Mouse (Mus musculus) MEL (cell line): ENCODE measurements around the gene Cnbd2.

Source experiments
- BHLHE40 ChIP-seq: IDR thresholded peaks from 2 replicates; pipeline ENCODE4 v1.6.1; 2012; ENCODE audit warnings: low read depth, mild to moderate bottlenecking, inconsistent platforms, low read length, improper control_type of control experiment, borderline replicate concordance
- CHD1 ChIP-seq: IDR thresholded peaks from 2 replicates; pipeline ENCODE4 v1.6.1; 2012; ENCODE audit warnings: low read depth, mild to moderate bottlenecking, inconsistent platforms, low read length, improper control_type of control experiment
- CTCF ChIP-seq, 3 experiments: IDR thresholded peaks in 2 of 3; conservative IDR thresholded peaks in 1 of 3; 2 replicates each; pipeline ENCODE4 v1.5.1; 2011 to 2012; ENCODE audit warnings: low read length in 3 of 3, low read depth in 2 of 3, mild to moderate bottlenecking in 2 of 3, improper control_type of control experiment in 1 of 3, inconsistent platforms in 1 of 3, mixed read lengths in 1 of 3, moderate library complexity in 1 of 3; ENCODE audit not compliant: control insufficient read depth in 1 of 3, insufficient read depth in 1 of 3, poor library complexity in 1 of 3, severe bottlenecking in 1 of 3
- EP300 ChIP-seq, 2 experiments: IDR thresholded peaks; 2 replicates each; pipeline ENCODE4 v1.6.1; 2011; ENCODE audit warnings: improper control_type of control experiment in 2 of 2, low read length in 2 of 2, low read depth in 1 of 2, mild to moderate bottlenecking in 1 of 2
- GATA1 ChIP-seq: IDR thresholded peaks from 2 replicates; pipeline ENCODE4 v1.6.1; 2011; ENCODE audit warnings: low read depth, low read length, improper control_type of control experiment
- MXI1 ChIP-seq: IDR thresholded peaks from 2 replicates; pipeline ENCODE4 v1.6.1; 2011; ENCODE audit warnings: mild to moderate bottlenecking, low read depth, low read length, improper control_type of control experiment
- NELFE ChIP-seq: IDR thresholded peaks from 2 replicates; pipeline ENCODE4 v1.6.1; 2011; ENCODE audit warnings: low read depth, low read length, improper control_type of control experiment
- POLR2A ChIP-seq, 2 experiments: IDR thresholded peaks; 2 replicates each; pipeline ENCODE4 v1.6.1; 2011 to 2012; ENCODE audit warnings: low read length in 2 of 2, mild to moderate bottlenecking in 2 of 2, control low read depth in 1 of 2, improper control_type of control experiment in 1 of 2, low read depth in 1 of 2, moderate library complexity in 1 of 2; ENCODE audit not compliant: control insufficient read depth in 1 of 2, insufficient read depth in 1 of 2, poor library complexity in 1 of 2
- POLR2AphosphoS2 ChIP-seq: IDR thresholded peaks from 2 replicates; pipeline ENCODE4 v1.6.1; 2011; ENCODE audit warnings: low read length, improper control_type of control experiment
- POLR2AphosphoS5 ChIP-seq: IDR thresholded peaks from 2 replicates; pipeline ENCODE4 v1.6.1; 2012; ENCODE audit warnings: low read depth, borderline replicate concordance, mild to moderate bottlenecking, inconsistent platforms, low read length, moderate library complexity, mixed read lengths
- TCF12 ChIP-seq: IDR thresholded peaks from 2 replicates; pipeline ENCODE4 v1.6.1; 2014; ENCODE audit warnings: low read depth, mild to moderate bottlenecking, inconsistent platforms, low read length, improper control_type of control experiment, moderate library complexity
- ZNF384 ChIP-seq: IDR thresholded peaks from 2 replicates; pipeline ENCODE4 v1.6.1; 2012; ENCODE audit warnings: low read depth, mild to moderate bottlenecking, inconsistent platforms, low read length, improper control_type of control experiment

DNA sequence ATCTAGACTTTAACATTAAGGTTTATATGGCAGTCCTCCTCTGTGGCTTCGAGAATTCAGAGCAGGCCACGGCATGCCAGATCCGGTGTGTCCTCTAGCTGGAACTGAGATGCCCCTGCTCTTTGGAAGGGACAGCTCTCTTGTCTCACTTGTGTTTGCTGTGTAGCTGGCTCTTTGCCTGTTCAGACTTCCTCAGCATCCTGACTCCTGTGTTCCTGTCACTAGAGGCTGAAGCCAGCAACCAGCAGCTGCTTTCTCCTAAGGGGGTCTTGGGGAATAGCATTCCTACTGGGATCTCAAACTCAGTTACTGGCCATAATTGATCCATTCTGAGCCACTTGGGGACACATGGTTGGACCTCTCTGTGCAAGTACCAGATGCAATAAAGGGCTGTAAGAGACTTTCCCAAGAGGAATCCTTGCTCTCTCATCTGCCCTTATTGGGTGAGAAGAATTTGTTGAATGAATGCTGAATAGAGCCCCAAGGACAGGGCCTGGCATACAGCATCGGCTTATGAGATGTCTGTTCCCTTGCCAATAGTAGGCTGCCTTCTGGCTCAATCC is 37.3 kb downstream of the Cnbd2 start:
- TF ChIP-seq POLR2A (IDR thresholded peaks at IDR 0.05; ENCODE audit: control insufficient read depth in 1 of 2, insufficient read depth in 1 of 2, low read depth in 1 of 2, low read length in 2 of 2, poor library complexity in 1 of 2): no peak
- TF ChIP-seq EP300 (IDR thresholded peaks at IDR 0.05; ENCODE audit: low read depth in 1 of 2, low read length in 2 of 2): no peak
- TF ChIP-seq MXI1: no peak
- no peak for TF ChIP-seq ZNF384
- TF ChIP-seq CTCF (IDR thresholded peaks at IDR 0.05 in 2 of 3, conservative IDR thresholded peaks at IDR 0.05 in 1 of 3; ENCODE audit: control insufficient read depth in 1 of 3, insufficient read depth in 1 of 3, low read depth in 2 of 3, low read length in 3 of 3, poor library complexity in 1 of 3, severe bottlenecking in 1 of 3): no peak
- TF ChIP-seq TCF12: no peak
- TF ChIP-seq GATA1: no peak
- no peak for TF ChIP-seq BHLHE40
- TF ChIP-seq NELFE: no peak
- no peak for TF ChIP-seq POLR2AphosphoS2
- TF ChIP-seq POLR2AphosphoS5: no peak
- no peak for TF ChIP-seq CHD1
